Mouse (Mus musculus) liver, adult 2 months (tissue): Measurements from ENCODE around the gene Nfam1.

ENCODE experiments used
- CTCF ChIP-seq: fragments of 200-500 bp; IDR thresholded peaks from 2 replicates; pipeline ENCODE4 v1.5.1; 2011; ENCODE audit warnings: low read depth, low read length, control low read depth
- POLR2A ChIP-seq: fragments of 200-500 bp; IDR thresholded peaks from 2 replicates; pipeline ENCODE4 v1.6.1; 2011; ENCODE audit warnings: low read length, control low read depth; ENCODE audit not compliant: insufficient read depth; ENCODE audit errors: extremely low read depth

- TF ChIP-seq CTCF = no peak
- no peak for TF ChIP-seq POLR2A
Observed at GRCm38 (mm10) chr15:83036900-83037519, 3.9 kb upstream of the Nfam1 start.
